Mouse (Mus musculus): ENCODE measurements around the gene Slc25a11. TPM values are rescaled to one million over a fixed set of nuclear protein-coding genes. Genes with fewer than 3 reads are reported as not detected.

The Slc25a11 gene
- polyA plus RNA-seq (2012; rRNA removed) = 139 and 143 TPM in 2 replicates

- Histone ChIP-seq H3K4me1 (ENCODE audit: control insufficient read depth, insufficient read depth, low read length) (peaks cover 5% of the 10 kb centered on the region), H3K4me3 (ENCODE audit: insufficient read depth, low read length) (peak within 1 kb of the TSS; percentile 74), H3K27ac (ENCODE audit: insufficient read depth, low read length) (peak within 1 kb of the TSS; percentile 94)
- TF ChIP-seq POLR2A (IDR thresholded peaks at IDR 0.05; ENCODE audit: extremely low read depth, insufficient read depth, low read length) = peak; percentile 66; the same call in 1 of the 2 replicates
- no peak for TF ChIP-seq CTCF (IDR thresholded peaks at IDR 0.05; ENCODE audit: extremely low read depth, insufficient read depth, low read length)
These were observed at the start of gene Slc25a11, which contains the start of gene Rnf167 for GRCm38 (mm10) chr11:70646691-70647650. Gene Slc25a11, minus strand, starts transcription at chr11:70647479. Gene Rnf167, plus strand, starts transcription at chr11:70647235.

- TF ChIP-seq CTCF (IDR thresholded peaks at IDR 0.05; ENCODE audit: extremely low read depth, insufficient read depth, low read length) = no peak
- no peak for TF ChIP-seq POLR2A (IDR thresholded peaks at IDR 0.05; ENCODE audit: extremely low read depth, insufficient read depth, low read length)
- Histone ChIP-seq H3K4me1 (ENCODE audit: control insufficient read depth, insufficient read depth, low read length) (peaks cover 2% of the 10 kb centered on the region), H3K27ac (ENCODE audit: insufficient read depth, low read length) (no peak overlapping the region), H3K4me3 (ENCODE audit: insufficient read depth, low read length) (no peak overlapping the region)
These were observed 46.2 kb upstream of the Slc25a11 start for GRCm38 (mm10) chr11:70693504-70693903.

- H3K4me3 ChIP-seq (ENCODE audit: insufficient read depth, low read length) = no peak overlapping the region
- no peak overlapping the region for H3K27ac ChIP-seq (ENCODE audit: insufficient read depth, low read length)
- peaks cover 4% of the 10 kb centered on the region for H3K4me1 ChIP-seq (ENCODE audit: control insufficient read depth, insufficient read depth, low read length)
- no peak for TF ChIP-seq POLR2A (IDR thresholded peaks at IDR 0.05; ENCODE audit: extremely low read depth, insufficient read depth, low read length)
- TF ChIP-seq CTCF (IDR thresholded peaks at IDR 0.05; ENCODE audit: extremely low read depth, insufficient read depth, low read length) = no peak
These were observed 42.3 kb upstream of the Slc25a11 start for GRCm38 (mm10) chr11:70689578-70689977.

DNA sequence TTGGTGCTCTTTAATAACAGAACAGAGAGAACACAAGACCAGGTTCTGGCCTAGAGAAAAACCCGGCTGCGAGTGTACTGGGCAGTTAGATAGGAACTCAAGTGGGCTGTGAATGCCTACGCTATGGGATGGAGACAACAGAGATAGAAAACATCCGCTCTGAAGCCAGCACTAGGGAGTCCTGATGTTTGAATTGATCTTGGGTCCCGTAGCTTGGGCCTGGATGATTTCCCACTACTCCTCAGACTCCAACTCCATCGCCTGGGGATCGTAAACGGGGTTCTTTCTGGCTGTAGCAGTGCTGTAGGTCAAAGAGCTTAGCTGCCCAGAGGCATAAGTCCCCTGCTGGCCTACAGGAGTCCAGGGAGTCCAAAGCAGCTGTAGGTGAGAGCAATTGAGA is 41.1 kb upstream of the Slc25a11 start:
- Histone ChIP-seq H3K27ac (ENCODE audit: insufficient read depth, low read length) (peak overlapping the region; percentile 92), H3K4me1 (ENCODE audit: control insufficient read depth, insufficient read depth, low read length) (peaks cover 4% of the 10 kb centered on the region)
- TF ChIP-seq CTCF (IDR thresholded peaks at IDR 0.05; ENCODE audit: extremely low read depth, insufficient read depth, low read length) (no peak), POLR2A (IDR thresholded peaks at IDR 0.05; ENCODE audit: extremely low read depth, insufficient read depth, low read length) (no peak)

DNA sequence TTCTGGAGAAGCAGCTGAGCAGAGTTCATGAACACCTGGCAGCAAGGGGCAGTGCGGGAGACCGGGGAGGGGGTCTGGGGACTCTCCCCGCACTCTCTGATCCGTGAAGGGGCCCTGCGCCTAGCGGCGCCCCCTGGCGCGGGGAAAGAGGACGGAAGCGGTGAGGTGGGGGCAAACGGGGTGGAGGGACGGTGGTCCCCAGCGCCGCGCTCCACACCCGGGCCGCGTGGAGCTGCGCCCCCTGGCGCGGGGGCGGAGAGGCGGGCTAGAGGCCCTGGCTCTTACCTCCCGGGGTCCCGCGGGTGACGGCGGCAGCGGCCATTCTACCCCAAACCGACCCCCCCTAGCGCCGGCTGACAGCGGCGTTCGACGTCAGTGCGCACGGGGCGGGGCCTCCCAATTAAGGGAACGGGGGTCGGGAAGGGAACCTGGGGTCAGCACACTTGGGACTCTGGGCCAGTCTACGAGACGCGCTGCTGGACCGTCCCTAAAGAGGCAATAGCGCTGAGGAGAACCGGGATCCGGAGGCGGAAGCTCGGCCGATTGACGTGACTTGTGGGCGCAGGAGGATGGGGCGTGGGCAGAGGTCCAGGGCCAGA is 40.4 kb upstream of the Slc25a11 start, which contains the start of gene Camta2:
TSS of gene Camta2 (minus strand) at position 505 of the 599 bp plus-strand sequence.
- Histone ChIP-seq H3K4me1 (ENCODE audit: control insufficient read depth, insufficient read depth, low read length) (peaks cover 6% of the 10 kb centered on the region), H3K4me3 (ENCODE audit: insufficient read depth, low read length) (peak within 1 kb of the TSS; percentile 87), H3K27ac (ENCODE audit: insufficient read depth, low read length) (peak within 1 kb of the TSS; percentile 92)
- TF ChIP-seq CTCF (IDR thresholded peaks at IDR 0.05; ENCODE audit: extremely low read depth, insufficient read depth, low read length) (0 out of 2 replicates have a peak, but pooled peaks have one; percentile 14), POLR2A (IDR thresholded peaks at IDR 0.05; ENCODE audit: extremely low read depth, insufficient read depth, low read length) (peak; percentile 79; the same call in 1 of the 2 replicates)

More for the DNA sequence above, 41.1 kb upstream of the Slc25a11 start:
- H3K4me3 ChIP-seq (ENCODE audit: insufficient read depth, low read length) = peak overlapping the region; percentile 87

- TF ChIP-seq POLR2A (IDR thresholded peaks at IDR 0.05; ENCODE audit: extremely low read depth, insufficient read depth, low read length) = 0 out of 2 replicates have a peak, but pooled peaks have one; percentile 17
- TF ChIP-seq CTCF (IDR thresholded peaks at IDR 0.05; ENCODE audit: extremely low read depth, insufficient read depth, low read length) = no peak
- Histone ChIP-seq H3K27ac (ENCODE audit: insufficient read depth, low read length) (peak overlapping the region; percentile 92), H3K4me3 (ENCODE audit: insufficient read depth, low read length) (peak overlapping the region; percentile 87), H3K4me1 (ENCODE audit: control insufficient read depth, insufficient read depth, low read length) (peaks cover 8% of the 10 kb centered on the region)
These were observed 39.8 kb upstream of the Slc25a11 start for GRCm38 (mm10) chr11:70686901-70687566.

DNA sequence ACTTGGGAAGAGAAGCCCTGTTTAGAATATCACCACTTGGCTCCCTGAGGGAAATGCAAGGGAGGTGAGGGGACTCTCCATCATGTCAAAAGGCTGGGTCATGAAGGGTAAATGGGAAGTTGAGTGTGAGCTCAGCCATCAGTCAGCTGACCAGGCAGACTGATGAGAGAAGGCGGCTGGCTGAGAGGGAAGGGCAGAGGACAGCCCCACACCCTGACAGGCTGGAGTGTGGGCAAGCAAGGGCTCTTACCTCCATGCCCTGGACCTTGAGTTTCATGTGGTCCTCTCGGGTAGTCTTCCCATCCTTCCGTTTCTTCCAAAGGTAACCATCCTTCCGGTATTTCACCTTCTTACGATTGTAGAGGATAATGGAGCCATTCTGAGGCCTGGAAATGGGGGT is 36.4 kb upstream of the Slc25a11 start:
- no peak overlapping the region for H3K4me3 ChIP-seq (ENCODE audit: insufficient read depth, low read length)
- 0 out of 2 replicates have a peak overlapping the region, but pooled peaks have one; percentile 25 for H3K27ac ChIP-seq (ENCODE audit: insufficient read depth, low read length)
- TF ChIP-seq CTCF (IDR thresholded peaks at IDR 0.05; ENCODE audit: extremely low read depth, insufficient read depth, low read length) = no peak
- TF ChIP-seq POLR2A (IDR thresholded peaks at IDR 0.05; ENCODE audit: extremely low read depth, insufficient read depth, low read length) = peak; percentile 13; the same call in 1 of the 2 replicates
- H3K4me1 ChIP-seq (ENCODE audit: control insufficient read depth, insufficient read depth, low read length) = peaks cover 8% of the 10 kb centered on the region

DNA sequence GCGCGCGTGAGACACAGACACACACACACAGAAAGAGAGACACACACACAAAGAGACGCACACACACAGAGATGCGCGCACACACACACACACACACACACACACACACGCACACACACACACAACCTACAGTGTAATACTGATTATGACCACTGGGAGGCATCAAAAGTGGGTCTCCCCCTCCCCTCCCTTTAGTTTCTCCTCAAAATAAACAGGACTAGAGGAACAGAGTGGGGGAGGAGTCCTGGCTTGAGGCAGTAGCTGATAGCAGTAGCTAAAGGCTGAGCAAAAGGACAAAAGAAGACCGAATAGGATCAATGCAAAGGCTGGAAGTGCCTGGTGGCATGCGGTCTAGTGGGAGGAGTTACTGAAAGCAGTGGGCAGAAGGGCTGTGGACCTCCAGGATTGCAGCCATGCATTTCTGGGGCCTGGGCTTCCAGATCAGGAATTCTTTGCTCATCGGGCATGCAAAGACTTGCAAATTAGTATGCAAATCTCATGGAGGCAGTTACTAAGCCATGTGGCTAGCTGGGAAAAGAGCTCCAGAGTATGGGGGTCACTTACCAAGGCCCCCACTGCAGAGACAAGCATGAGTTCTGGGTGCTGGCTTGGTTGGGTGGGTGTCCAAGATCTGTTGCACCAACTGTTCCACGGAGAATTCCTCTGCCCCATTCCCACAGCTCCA is 34.8 kb upstream of the Slc25a11 start:
- peak; percentile 55 for TF ChIP-seq CTCF (IDR thresholded peaks at IDR 0.05; ENCODE audit: extremely low read depth, insufficient read depth, low read length)
- no peak for TF ChIP-seq POLR2A (IDR thresholded peaks at IDR 0.05; ENCODE audit: extremely low read depth, insufficient read depth, low read length)
- no peak overlapping the region for H3K4me3 ChIP-seq (ENCODE audit: insufficient read depth, low read length)
- no peak overlapping the region for H3K27ac ChIP-seq (ENCODE audit: insufficient read depth, low read length)
- H3K4me1 ChIP-seq (ENCODE audit: control insufficient read depth, insufficient read depth, low read length) = peaks cover 5% of the 10 kb centered on the region
